Mouse (Mus musculus) liver, adult 2 months (tissue): ENCODE data around the gene Gpr62.

Source experiments
- CTCF ChIP-seq: fragments of 200-500 bp; IDR thresholded peaks from 2 replicates; pipeline ENCODE4 v1.5.1; 2011; ENCODE audit warnings: low read depth, low read length, control low read depth
- POLR2A ChIP-seq: fragments of 200-500 bp; IDR thresholded peaks from 2 replicates; pipeline ENCODE4 v1.6.1; 2011; ENCODE audit warnings: low read length, control low read depth; ENCODE audit not compliant: insufficient read depth; ENCODE audit errors: extremely low read depth

DNA sequence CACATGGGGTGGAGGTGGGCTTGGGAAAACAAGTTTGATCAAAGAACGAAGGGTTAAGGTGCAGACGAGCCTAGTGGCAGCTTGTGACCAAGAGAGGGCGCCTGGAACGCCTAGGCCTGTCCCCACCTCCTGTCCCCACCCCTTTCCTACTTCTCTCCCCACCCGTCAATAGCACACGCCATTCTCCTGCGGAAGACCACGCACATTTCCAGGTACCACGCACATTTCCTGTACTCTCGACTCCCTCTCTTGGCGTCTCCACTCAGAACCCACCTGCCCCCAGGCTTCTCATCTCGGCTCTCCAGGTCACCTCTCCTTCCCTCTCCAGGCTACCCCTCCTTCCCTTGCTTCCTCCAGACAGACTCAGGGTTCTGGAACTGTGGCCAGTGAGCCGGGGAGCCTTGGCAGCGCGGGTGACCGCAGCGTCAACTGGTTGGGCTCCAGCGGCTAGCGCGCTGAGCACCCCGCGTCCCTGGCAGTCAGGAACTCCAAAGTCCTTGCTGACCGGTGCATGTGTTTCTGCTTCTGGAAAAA lies 17.2 kb downstream of the Gpr62 start:
- peak; percentile 90 for TF ChIP-seq CTCF
- TF ChIP-seq POLR2A, result peak; percentile 79
